Mouse (Mus musculus) hindlimb bud, embryonic 11.5 days (tissue): ENCODE results near the gene Ermp1.
"Not testable (repeated sequence)": the region's sequence is repeated elsewhere in the genome, so short reads cannot be mapped to it uniquely, and the experiment has no call there.

ENCODE experiments used
- DNase-seq: peaks from one replicate; pipeline ENCODE4 v3.0.0-alpha.2; 2012; ENCODE audit warnings: low read depth, low spot score; ENCODE audit errors: extremely low spot score

Gene Ermp1

DNA sequence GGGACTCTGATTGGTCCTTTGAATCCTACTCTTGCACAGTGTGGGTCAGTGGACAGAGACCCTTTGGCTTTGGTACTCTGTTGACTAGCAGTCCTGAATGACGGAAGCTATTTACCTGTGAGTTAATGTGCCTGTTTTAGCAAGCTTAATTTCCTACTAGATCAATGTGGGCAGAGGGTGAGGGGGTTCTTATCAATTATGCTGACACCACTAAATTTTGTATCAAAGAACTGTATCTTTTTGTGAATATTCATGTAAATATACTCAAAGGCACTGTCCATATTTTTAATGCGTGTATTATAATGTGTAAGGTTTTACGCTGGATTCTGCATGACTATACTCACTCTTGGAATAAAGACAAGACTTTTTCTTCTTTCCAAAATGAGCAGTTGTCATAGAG, 43.6 kb downstream of the Ermp1 start:
- DNase-seq = no peak

GRCm38 (mm10) chr19:29603548-29604353, 44.5 kb downstream of the Ermp1 start:
- no peak for DNase-seq

- no peak for DNase-seq
Measured at GRCm38 (mm10) chr19:29598981-29599380, 49.2 kb downstream of the Ermp1 start.

- no peak for DNase-seq
Measured at GRCm38 (mm10) chr19:29596985-29597384, 51.2 kb downstream of the Ermp1 start.

DNA sequence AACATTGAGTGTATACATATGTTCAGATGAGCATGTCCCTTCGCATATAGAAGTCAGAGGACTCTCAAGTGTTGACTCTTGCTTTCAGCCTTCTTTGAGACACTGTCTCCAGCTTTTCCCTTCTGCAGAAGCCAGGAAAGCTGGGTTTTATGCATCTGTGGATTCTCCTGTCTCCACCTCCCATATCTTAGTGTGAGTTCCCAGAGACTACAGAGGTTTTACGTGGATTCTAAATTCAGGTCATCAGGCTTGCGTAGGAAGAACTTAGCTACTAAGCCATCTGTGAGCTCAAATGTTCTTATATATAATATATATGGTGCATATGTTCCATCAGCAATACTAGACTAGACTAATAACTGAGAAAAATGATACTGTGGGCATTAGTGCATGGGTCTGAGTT, 51.9 kb downstream of the Ermp1 start:
- no peak for DNase-seq

GRCm38 (mm10) chr19:29593783-29594182, 54.4 kb downstream of the Ermp1 start:
- not testable (repeated sequence) for DNase-seq

DNA sequence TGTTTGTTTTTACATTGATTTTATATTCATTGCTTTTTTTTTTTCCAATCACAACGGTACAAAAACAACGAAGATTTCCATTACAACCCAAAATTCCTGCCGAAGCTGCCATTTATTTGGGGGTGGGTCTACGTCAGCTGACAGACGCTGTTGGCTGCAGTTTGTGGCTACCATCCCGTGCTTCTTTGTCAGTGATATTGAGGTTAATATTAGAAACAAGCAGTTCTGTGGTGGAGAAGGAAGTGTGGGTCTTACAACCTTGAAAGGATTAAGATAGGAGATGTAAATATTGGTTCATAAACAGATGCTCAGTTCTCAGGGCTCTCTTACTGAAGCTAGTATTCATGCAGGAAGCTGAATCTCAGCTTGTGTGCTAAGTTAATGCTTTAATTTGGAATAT, 64.5 kb downstream of the Ermp1 start:
- DNase-seq = no peak

DNA sequence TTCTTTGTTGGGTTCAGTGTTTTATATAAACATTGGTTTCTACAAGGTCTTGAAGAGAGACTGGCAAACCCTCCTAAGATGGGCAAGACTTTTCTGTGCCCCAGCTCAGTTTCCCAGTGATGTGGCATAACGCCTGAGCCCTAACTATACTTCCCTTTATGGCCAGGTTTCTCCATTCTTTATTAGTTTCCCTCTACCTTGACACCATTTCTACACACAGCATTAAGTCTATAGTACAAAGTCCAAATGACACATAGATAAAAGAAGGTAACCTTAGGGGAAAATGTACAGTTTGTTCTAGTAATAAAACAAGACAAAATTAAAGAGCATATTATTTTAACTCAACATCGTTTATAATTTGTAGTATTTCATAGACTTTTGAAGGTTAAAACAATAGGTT, 65.8 kb downstream of the Ermp1 start:
- no peak for DNase-seq

DNA sequence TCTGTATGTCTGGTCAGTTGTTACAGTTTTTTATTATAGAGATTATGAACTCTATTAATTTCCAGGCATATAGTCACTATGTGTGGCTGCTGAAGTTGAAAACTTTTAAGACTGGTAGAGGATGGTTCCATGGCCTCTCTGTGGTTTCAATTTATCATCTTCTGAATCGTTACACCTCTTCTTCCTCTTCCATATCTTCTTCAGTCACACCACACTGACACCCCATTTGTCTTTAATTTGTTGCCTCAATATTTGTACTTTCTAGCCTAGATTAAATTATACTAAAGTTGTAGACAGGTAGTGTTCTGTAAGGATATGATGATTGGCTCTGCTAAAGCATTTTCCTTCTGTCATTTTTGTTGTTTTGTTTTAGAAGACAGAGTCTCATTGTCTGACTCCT, 81.7 kb downstream of the Ermp1 start:
- no peak for DNase-seq

DNA sequence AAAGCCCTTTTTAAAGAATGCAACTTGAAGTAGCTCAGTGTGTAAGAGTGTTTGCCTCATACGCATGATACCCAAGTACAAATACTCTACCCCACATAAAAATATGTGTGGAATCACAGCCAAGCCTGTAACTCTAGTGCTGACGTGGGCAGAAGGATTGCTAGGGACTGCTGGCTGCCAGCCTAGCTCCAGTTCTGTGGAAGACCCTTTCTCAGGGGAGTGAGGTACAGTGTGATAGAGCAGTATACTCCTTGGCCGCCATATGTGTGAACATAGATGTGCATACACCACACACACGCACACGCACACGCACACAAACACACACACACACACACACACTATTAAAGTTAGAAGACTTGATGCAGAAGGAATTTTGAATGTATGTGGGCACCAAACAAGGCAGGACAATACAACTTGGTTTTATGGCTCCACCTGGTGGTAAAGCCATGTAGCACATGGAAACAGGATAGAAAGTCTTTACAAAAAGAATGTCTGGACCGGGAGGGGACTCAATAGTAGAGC, 84.9 kb downstream of the Ermp1 start:
- DNase-seq = peak; percentile 28

- no peak for DNase-seq
Measured at GRCm38 (mm10) chr19:29562603-29563002, 85.6 kb downstream of the Ermp1 start.

DNA sequence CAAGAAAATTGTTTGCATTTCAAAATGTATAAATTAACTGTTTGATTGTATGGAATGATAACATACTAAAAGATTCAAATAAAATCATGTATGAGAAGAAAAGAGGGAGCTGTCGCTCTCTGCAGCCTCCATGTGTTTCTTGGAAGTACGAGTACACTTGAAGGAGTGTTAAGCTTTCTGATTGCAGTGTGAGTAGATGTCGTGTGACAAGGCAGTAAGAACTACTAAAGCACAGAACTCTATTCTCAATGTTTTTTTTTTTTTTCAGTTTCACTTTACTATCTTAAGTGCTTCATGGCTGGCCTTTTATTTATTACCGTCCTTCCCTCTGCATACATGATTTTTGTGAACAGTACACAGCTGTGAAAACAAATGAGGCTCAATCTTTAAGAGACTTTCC, 86.0 kb downstream of the Ermp1 start:
- no peak for DNase-seq
